Mouse (Mus musculus) kidney, adult 9 months (tissue): ENCODE data around the gene Vamp4.
"Not testable (repeated sequence)": the region's sequence is repeated elsewhere in the genome, so short reads cannot be mapped to it uniquely, and the experiment has no call there.

Source experiments
- DNase-seq: peaks from one replicate; pipeline ENCODE4 v3.0.0; 2022

Gene Vamp4

DNA sequence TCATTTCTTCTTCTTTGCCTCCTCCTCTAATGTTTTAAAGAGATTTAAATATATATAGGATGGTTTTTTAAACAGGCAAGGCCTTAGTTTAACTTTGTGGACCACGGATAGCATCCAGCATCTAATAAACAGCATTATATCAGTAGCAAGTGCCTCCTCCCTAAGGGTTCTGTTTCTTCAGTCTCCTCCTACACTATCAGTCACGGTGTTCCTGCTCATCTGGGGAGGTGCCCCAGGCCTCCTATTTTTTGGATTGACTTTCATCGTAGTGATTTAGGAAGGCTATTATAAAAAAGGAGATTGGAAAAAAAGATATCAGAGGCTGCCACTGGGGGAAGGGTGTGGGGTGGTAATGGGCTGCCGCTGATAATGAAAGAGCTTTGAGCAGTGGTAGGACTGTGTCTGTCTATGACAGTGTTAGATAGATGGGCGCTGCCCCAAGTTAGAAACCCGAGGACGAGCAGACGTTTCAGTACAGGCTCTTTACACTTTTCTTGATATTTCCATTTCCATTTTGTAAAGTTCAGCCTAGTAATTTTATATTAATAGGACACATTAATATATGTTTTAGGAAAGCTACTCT lies 20.2 kb downstream of the Vamp4 start:
- DNase-seq = no peak

DNA sequence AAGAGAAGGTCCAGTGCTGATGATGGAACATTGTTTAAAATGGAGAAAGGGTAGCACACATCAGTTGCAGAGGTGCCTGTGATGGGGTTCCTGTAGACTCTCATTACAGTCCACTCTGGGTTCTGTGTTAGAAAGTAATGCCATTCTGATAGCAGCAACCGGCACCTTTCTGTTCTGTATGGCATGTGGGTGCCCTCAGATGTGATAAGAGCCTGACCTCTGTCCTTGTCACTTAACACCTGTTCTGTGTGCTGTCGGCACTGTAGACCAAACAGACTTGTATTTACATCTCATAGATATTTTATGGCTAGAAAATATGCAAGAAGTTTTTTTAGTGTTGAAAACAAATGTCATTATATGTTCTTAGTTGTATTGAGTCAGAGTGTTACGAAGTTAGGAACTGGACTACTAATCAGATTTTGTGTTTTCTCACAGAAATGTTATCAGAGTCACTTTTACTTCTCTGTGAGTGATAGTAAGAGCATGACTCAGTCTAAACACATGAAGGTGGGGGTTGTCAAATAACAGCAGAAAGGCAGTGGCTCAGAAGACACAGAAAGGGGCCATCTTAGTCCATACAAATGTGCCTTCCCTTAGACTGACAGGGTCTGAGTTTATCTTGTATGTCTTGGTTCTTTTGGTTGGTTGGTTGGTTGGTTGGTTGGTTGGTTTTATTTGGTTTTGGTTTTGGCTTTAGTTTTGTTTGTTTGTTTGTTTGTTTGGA lies 27.2 kb downstream of the Vamp4 start:
- DNase-seq = no peak

DNA sequence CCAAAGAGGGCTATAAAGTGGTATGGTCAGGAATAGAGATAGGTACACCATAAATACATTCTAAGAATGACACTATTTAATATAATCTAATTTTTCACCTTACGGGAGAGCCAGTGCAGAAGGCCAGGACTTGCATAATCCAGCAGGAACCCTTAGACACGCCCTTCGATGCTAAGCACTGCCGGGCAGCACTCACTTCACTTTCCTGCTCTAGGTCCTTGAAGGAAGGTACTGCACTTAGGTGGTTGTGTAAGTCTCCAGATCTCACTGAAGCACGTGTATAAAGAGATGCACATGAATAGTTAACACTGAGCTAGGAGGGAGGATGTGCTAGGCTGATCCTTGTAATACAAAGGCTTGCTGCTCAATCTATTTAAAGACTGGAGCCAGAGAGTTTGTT lies 29.3 kb downstream of the Vamp4 start:
- DNase-seq = no peak

DNA sequence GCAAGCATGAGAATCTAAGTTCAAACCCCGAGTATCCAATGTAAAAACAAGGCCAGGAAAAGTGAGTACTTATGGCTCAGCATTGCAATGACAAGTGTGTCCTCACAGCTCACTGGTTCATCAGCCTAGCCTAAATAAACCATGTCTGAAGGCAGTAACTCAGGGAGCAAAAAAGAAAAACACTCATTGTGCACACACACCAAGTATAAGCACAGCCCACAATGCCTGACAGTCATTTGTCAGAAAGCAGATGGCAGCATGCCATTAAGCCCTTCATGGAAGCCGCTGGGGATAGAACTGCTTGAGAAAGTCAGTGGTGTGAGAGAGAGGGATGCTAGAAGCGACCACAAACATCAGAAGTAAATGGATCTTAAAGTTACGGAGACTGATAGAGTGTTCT lies 31.0 kb downstream of the Vamp4 start:
- DNase-seq = no peak

DNA sequence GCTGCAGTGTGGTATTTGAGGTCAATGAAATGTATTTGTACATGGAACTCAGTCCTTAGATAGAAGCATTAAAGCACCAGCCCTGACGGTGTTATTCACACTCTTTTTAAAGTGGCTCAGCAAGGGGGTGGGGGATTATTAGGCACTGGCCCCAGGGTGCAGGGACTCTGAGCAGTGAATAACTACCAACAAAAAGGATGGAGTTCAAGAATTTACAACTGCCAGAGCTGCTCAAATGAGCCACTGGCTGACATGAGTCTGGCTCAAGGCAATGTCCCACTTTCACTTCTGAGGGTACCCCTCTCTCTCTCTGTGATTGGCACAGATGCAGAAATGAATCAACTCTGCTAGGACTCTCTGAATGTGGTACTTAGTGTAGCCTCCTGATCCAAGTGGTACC lies 37.8 kb downstream of the Vamp4 start:
- DNase-seq = no peak

DNA sequence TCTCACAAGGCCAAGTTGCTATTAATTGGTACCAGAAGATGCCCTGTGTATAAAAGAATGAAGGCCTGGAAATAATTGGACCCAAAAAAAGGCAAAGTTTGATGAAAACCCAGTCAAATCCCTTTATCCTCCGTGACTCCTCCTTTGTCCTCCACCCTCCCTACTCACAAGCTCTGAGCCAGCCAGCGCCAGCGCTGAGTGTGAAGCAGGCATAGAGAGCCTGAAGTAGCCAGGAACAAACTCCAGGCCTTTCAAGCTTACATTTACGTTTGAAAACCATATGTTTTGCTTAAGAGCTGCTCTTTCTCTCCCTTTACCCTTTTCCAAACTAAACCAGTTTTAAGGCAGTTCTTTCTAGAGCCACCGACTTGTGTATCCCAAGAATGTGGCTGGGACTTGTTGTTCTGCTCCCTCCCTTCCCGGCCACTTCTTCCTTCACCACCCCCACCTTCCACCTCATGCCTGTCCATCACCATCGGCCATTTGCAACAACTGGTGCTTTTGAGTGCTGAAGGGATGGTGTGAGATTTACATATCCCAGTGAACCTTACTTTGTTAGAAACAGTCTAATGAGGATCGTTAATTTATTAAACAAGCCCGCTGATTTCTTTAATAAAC lies 39.4 kb downstream of the Vamp4 start:
- DNase-seq = no peak

DNA sequence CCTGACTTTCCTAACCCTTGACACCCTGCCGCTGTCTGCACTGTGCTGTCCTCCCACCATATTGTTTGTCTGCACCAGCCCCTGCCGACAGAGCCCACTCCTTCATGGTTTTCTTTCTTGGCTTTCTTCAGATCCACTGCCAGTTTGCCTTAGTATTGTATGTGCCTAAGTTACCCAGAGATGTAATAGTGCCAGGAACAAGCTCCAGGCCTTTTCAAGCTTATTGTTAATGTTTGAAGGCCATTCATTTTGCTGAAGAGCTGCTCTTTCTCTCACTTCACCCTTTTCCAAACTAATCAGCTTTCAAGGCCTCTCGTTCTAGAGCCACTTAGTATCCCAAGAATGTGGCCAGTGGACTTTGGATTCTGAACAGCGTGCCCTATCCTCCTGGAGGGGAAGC lies 40.9 kb downstream of the Vamp4 start:
- DNase-seq = peak; percentile 11

DNA sequence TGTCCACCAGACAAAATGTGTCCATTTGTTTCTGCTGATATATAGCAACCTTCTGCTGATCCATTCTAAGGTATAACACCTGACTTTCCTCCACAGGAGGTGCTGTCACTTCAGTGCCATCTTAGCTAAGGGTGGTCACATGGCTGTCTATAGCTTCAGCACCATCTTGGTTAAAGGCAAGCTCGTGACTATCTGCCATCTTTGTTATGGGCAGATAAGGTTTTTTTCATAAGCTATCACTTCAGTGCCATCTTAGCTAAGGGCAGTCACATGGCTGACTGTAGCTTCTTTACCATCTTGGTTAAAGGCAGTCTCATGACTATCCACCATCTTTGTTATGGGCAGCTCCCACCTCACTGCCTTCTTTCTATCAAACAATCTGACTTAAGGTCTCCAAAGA lies 45.2 kb downstream of the Vamp4 start:
- DNase-seq = peak; percentile 18

DNA sequence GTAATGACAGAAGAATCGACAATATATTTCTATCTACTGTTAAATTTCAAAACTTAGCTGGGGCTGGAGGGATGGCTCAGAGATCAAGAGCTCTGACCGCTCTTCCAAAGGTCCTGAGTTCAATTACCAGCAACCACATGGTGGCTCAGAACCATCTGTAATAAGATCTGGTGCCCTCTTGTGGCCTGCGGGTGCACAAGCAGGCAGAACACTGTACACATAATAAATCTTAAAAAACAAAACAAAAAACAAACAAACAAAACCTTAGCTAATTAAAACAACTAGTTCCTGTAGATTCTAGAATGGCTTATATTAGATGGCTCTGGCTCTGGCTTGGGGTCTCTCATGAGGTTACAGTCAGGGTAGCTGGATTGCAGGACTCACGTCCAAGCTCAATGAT lies 50.2 kb downstream of the Vamp4 start:
- no peak for DNase-seq

DNA sequence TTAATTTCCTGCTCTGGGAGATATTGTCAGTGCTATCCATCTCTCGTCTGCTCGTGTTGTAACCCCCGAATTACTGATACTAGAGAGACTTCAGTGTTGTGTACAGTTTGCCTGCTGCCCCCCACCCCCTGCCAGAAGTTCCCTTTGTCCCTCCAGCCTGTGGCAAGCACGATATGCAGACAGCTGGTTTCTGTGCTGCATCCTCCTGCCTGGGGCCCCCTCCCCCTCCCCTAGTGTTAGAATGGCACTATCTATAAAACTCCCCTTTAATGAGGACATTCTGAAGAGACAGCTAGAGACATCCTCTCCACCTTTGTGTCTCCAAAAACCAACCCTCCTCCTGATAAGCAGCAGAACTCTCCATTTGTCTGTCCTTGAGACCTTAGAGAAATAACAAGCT lies 53.6 kb downstream of the Vamp4 start:
- DNase-seq = no peak

DNA sequence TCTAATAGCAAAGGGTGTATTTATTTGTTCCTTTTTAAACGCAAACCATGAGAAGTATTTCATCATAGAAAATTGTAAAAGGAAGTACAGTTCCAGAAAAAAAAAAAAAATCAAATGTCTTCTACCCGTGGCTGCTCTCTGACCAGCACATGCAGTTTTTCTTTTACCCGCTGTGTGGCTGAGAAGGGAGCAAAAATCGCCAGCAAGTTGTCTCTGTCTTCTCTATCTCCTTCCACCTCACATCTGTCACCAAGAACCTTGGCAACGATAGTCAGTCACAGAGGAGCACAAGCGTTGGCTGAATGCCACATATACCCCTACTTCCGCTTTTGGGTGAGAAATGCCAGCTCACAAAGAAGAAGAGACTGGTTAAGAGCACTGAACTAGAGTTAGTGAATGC lies 54.9 kb downstream of the Vamp4 start:
- DNase-seq = no peak

DNA sequence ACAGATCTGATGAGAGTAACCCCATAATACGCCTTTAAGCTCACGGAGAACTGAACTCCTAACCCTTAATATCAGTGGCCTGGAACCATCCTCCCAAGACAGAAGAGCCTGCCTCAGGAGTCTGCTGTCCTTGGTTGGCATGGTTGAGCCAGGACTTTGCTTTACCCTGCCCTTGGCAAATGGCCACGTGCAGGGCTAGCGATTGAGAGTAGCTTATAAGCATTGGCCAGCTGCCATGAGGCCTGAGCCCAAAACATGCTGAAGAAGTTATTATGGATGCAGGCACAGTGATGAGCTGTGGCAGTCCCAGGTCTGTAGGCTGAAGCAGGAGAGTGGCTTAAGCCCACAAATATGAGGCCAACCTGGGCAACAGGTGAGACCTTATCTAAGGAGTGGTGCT lies 57.5 kb downstream of the Vamp4 start:
- peak; percentile 37 for DNase-seq

DNA sequence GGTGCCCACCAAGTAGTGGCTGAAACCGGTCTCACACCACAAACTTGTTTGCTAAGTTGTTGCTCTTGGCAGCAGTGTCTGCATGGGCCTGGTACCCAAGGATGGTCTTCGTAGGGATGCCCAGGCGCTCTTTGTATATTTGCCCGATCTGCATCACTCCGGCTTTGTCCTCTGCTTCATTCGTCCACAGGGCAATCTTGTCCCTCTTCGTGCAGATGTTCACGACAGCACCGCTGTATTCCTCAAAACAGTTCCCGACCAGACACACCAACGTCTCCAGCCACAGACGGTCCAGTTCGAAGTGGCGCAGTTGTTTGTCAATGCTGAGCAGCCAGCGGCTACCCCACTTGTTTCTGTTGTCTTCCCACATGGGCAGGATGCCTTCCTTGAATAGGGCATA lies 58.0 kb downstream of the Vamp4 start:
- not testable (repeated sequence) for DNase-seq

DNA sequence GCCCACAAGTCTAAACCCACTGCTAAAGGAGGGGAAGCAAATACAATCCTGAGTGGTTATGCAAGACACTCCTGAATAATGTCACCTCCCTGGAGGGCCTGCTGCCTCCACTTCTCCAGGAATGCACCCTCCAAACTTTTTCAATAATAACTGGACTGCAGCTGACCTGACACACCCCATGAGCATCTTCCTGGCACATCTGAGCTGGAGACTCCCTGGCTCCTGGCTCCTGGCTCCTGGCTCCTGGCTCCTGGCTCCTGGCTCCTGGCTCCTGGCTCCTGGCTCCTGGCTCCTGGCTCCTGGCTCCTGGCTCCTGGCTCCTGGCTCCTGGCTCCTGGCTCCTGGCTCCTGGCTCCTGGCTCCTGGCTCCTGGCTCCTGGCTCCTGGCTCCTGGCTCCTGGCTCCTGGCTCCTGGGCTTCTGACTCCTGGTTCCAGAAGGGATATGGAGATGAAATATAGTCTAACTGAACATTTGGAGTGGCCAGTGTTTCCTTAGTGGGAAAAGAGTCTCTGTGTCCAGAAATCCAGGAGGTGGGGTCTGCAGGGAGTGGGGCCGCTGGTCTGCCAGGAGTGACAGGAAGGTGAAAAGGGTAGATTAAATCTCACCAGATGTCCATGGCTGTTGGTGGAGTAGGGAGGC lies 65.1 kb downstream of the Vamp4 start:
- DNase-seq = not testable (repeated sequence)

DNA sequence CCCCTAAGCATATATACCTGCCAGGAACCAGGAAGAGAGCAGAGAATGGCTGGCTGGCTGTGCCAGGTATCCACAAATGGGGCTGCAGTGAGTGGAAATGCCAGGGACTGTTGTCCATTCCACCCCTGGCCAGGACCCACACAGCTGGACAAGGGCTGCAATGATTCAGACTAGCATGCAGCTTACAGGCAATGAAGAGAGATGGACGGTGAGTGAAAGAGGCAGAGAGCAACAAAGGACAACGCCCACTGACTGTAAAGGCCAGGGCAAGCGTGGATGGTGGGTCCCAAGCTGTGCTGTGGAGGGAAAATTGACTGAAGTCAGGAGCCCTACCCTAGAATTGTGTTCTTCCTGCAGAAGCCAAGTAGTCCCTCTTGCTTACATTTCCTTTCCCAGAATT lies 66.2 kb downstream of the Vamp4 start:
- no peak for DNase-seq

DNA sequence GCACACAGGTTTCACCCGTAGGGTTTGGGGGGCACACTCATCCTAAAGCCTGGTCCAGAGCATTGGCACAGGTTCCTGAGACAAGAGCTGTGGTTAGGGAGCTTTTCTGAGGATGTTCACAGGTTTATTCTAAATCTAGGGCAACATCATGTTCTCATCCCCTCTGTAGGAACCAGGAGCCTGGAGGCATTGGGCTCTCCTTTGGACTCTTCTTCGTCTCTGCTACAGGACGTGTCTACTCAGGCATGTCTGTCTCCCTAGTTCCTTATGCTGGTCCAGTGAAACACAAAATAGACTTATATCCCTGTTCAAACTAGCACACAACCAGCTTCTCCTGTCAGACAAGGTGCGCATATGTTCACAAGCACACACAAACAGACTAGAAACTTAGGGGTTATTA lies 68.2 kb downstream of the Vamp4 start:
- no peak for DNase-seq

DNA sequence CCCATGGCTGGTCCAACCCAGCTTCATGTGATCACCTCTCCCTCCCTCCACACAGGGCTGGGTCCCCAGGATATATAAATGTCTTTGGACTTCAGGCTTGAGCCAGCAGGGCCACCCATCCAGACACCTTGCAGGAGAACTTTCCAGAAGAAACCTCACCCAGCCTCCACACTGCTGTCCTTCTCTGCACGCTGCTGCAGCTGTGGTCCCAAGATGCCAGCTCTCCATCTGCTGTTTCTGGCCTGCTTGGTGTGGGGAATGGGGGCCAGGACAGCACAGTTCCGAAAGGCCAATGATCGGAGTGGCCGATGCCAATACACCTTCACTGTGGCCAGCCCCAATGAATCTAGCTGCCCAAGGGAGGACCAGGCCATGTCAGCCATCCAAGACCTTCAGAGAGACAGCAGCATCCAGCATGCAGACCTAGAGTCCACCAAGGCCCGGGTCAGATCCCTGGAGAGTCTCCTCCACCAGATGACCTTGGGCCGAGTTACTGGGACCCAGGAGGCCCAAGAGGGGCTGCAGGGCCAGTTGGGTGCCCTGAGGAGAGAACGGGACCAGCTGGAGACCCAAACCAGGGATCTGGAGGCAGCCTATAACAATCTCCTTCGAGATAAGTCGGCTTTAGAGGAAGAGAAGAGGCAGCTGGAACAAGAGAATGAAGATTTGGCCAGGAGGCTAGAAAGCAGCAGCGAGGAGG lies 68.9 kb downstream of the Vamp4 start, which contains the start of gene Myoc:
Myoc (plus strand) TSS at position 105 of the 700 bp plus-strand sequence.
- DNase-seq = no peak

DNA sequence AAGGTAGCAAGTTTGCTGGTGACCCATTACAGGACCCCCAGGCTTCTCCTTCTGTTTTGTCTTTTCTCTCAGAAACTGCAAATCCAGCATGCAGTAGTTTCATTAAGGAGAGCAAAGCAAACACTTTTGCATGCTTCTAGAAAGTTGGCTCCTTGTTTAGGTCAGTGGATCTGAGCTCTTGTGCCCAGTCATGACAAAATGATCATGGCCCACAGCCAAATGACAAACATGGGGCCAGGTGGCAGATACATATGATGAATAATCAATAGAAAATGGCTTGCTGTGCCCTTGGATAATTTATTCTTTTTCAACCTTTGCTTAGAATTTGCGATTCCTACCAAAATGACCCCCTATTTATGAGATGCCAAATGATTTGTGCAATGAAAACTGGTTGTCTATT lies 69.5 kb downstream of the Vamp4 start:
- no peak for DNase-seq

DNA sequence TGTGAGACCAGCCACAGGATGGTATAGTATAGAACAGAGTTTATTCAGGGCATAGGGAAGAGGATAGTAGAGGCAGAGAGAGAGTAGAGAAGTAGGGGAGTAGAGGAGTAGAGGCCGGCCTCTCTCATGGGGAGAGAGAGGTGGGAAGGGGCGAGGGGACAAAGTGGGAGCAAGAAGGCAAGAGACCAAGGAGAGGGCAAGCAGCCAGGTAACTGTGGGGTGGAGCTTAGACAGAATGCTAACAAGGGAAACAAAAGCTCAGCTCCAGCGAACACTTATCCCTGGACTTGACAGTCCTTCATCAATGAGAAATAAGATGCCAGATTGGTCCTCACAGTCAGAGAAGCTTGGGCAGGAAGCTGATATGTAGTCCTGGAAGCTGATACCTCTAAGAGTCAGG lies 72.3 kb downstream of the Vamp4 start:
- DNase-seq = no peak

DNA sequence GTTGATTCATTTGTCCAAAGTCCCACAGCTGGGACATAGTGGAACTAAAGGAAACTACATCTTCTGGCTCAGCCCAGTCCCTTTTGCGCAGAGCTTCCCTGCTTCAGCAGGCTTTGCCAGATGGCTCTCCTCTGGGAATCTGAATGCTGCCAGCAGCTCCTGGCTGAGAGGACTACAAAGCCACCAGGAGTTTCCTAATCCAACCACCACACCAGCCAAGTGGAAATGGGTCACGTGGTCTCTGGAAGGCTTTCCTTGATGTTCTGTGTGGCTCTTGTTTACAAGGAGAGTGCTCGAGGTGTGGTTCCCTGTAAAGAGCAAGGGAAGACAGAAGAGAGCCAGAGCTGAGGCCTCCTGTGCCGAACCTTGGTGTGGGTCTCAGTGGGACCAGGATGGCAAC lies 73.4 kb downstream of the Vamp4 start:
- peak; percentile 38 for DNase-seq

DNA sequence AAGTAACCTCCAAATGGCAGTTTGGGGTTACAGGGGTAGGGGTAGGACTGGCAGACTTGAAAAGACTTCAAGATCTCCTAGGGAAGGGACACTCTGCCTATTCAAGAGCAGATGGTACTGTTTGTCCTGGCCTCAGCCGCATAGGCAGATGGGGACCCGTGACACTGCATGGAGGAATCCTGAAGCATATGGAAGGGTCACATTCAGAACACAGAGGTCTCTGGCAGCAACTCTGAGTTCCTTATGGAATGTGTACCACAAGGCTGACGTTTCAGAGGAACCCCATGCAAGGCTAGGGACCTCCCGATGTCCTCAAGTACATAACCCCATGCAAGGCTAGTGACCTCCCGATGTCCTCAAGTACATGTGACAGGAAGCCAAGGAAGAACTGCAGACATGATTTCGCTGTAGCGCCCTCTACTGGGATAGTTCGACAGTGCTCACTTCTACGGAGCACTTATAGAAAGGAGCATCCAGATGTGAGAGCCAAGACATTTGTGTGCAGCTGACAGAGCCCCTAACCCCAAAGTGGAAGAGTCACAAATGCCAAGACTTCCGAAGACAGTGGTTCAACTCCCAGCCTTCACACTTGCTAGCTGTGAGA lies 75.9 kb downstream of the Vamp4 start:
- DNase-seq = no peak

DNA sequence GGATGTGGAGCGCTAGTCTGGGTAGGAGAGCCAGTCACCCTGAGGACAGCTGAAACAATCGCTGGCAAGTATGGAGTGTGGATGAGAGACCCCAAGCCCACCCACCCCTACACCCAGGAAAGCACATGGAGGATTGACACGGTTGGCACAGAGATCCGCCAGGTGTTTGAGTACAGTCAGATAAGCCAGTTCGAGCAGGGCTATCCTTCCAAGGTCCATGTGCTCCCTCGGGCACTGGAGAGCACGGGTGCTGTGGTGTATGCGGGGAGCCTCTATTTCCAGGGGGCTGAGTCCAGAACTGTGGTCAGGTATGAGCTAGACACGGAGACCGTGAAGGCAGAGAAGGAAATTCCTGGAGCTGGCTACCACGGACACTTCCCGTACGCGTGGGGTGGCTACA lies 78.1 kb downstream of the Vamp4 start:
- DNase-seq = no peak
